Mouse (Mus musculus) c-Kit-positive CD71-positive TER-119-positive erythroid progenitor cells, embryonic 14.5 days (primary cell): ENCODE data around the gene Gdpd3.
A peak's percentile ranks its signal among the peaks of the same experiment; 100 is the strongest.

Experiments
- DNase-seq: peaks from one replicate; pipeline ENCODE4 v3.0.0-alpha.2; 2013; ENCODE audit warnings: low spot score

Gene Gdpd3

DNA sequence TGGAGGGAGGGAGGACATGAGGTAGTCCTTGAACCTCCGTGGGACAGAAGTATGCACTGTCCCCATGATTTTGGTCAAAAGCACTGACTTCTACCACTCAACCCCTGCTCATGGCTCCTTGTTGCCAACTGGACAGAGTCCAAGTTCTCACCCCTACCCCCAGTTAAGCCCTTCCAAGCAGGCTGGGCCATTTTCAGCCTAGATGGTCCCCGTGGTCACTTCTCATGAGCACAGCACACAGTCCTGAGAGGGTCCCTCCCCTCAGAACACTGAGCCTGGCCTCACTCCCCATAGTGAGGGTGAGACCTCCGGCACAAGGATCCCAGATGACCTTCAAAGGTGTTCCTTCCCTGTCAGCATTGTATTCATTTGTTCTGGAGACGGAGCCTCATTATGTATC is 23.0 kb downstream of the Gdpd3 start:
- no peak for DNase-seq

DNA sequence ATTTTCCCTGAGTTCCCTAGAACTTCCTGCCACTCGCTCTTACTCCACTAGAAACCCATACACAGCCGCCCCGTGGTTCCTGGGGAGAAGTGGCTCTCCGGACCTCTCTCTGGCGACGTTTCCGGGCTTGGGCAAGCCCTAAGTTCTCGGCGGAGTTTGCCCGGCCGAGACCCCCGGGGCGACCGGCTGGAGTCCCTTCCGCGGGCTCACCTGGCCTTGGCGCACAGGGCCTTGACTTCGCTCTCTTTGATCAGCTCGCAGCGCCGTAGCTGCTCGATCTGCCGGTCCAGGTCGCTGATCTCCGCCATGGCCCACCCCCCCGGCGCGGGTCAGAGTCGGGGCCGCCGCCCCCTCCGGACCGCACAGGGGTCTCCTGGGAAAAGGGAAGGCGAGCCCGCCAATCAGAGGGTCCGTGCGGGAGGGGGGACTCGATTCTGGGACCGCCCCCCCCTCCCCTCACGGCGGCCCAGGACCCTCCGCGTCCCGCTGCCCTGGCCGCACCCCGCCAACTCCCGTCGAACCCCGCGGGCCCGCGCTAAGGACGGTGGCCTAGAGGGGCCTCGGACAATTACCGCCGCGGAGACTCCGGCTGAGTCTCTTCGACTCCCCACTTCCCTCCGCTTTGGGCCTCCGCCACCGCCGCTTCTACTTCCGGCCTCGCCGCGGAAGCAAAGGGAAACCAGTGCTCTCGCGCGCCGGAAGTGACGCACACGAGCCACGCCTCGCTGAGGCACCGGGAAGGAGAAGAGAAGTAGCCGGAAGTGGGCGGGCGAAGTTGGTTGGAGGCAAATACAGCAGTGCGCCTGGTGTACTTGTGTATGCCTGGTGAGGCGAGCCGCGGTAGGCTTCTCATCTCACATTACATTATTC is 26.0 kb downstream of the Gdpd3 start, which contains the start of gene Ppp4c:
Gene Ppp4c, minus strand, starts transcription at position 646 of the 870 bp plus-strand sequence.
- peak; percentile 95 for DNase-seq

DNA sequence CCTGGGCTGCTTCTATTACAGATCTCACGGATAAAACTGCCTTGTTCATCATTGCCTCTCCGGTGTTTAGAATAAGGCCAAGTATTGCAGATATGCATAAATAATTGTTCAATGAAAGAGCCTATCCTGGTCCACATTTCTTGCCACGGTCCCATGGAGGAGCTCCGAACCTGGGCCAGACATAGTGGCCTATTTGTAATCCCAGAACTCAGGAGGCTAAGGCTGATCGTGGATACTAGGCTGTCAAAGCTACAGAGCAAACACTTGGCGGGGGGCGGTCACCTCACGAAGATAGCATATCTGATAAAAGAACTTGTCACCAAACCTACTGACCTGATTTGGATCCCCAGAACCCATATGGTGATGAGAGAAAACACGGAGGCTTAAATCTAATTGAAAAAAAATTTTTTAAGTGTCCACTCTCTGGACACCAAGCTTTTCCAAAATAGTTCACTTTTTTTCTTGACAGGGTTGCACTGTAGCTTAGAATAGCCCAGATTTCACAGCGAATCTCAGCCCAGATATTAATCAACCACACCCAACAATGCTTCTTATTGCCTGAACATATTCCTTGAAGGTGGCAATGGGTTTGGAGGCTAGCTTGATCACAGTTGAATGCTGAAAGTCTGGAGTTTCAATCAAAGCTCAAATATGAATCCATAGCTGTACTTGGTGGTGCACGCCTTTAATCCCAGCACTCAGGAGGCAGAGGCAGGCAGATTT is 26.7 kb downstream of the Gdpd3 start:
- DNase-seq, result no peak

DNA sequence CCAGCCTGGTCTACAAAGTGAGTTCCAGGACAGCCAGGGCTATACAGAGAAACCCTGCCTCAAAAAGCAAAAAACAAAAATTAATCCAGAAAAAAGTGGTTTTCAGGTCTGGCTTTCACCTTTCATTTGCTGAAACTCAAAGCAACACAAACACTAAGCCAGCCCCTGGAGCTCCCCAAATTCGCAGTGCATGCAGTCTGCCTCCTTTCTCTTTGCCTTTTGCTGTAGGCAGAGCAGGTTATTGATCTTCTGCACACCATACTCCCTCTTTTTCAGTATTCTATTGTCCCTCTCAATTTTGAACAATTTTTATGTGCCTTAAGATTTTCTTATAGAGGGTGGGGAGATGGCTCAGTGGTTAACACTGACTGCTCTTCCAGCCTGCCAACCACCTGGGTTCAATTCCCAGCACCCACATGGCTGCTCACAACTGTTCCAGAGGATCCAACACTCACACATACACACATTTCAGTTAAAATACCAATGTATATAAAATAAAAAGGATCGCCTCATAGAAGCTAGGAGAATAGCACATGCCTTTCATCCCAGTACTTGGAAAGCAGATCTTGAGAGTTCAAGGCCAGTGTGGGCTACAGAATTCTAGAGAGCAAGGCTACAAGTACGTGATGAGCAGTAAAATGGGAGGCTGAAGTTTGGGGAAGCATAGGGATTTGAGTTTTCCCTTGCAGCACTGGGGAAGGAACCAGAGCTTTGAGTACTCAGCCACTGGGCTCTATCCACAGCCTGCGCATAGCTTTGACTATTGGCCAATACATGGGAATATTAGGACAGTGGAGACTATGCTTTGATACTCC is 27.5 kb downstream of the Gdpd3 start:
- no peak for DNase-seq

DNA sequence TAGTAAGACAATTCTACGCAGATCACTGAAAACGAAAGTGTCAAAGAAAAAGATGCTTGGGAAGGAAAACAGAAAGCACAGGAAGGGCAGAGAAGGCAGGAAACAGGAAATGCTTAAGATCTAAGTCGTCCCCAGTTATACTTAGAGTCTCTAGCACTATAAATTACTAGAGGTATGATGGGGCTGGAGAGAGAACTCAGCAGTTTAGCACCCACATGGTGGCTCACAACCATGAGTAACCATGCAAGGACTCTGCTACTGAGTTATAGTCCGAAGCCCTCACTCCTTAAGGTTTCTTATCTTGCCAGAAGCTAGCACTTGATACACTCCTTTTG is 28.1 kb downstream of the Gdpd3 start:
- DNase-seq, result no peak

DNA sequence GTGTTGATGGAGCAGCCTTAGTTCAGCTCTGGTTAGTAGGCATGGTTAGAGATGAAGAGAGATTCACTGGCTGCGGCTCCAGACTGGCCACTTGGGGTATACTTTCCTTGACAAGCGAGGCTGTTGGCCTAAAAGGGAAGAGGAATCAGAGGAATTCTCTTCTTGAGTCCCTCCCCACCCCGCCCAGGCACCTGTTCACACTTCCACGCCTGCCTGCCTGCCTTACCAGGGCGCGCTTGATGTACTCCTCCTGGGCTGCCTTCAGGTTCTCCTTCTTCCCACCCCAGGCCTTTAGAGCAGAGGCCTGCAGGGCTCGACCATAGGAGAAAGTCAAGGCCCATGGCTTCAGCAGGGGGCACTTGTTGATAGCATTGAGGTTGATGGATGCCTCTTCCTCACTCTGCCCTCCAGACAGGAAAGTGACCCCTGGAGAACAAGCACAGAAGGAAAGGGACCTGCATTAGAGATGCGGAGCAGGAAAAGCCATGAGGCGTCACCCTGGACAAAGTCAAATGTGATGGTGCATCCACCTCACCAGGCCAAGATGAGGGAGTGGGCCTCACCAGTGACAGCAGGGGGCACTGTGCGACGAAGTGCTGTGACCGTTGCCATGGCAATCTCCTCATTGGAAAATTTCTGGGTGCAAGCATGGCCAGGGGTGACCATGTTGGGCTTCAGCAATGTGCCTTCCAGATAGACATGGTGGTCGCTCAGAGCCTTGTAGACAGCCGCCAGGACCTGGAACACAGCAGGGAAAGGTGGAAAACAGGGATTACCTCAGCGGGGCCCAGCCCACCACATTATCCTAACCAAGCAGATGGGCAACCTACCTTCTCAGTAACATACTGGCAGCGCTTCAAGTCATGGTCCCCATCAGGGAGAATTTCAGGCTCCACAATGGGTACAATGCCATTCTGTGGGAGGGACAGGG is 29.5 kb downstream of the Gdpd3 start:
- DNase-seq, result no peak

DNA sequence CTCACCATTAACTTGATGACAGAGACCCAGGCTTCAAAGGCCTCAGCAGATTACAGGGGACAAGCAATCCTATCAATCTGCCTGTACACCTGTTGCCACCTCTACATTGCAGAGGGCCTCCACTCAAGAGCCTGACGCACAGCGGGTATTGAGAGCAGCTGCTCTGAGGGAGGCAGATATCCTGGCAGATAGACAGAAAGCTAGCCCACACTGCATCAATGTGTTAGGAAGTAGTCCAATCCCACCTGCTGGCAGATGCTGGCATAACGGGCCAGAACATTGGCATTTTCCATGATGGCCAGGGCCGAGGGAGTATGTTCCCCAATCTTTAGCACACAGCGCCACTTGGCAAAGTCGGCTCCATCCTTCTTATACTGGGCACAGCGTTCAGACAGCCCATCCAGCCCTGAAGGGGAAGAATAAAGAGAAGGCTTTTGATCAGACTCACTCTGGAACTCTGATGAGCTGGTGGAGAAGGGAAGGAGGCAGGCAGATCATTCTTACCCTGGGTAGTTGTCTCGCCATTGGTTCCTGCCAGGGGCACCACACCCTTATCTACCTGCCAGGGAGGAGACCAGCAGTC is 30.3 kb downstream of the Gdpd3 start:
- DNase-seq, result no peak

DNA sequence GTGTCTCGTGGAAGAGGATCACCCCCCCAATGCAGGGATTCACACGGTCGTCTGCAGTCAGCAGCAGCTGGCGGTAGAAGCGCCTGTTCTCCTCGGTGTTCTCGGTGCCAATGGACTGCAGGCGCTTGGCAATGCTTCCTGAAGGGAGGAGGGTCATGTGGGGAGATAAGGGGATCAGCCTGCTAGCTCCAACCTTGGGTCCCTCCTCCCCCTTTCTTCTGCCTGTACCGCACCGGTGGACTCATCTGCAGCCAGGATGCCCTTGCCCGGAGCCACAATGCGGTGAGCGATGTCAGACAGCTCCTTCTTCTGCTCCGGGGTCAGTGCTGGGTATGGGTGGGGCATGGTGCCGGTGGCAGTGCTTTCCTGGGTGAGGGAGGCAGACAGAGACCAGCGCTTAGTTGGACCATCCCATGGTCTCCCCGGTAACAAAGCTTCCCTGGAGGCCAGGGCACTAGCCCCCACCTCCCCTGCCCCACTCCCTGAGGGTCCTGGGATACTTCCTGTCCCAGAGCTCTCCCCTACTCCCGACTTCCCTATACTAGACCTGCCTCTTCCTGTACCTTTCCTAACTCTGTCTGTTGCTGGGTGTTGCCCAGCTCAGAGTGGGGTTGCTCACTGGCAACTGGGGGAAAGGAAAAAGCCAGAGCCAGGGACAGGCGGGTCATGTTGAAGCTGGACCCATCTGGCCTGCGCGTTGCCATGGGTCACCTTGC is 31.4 kb downstream of the Gdpd3 start, which contains the start of gene Fam57b:
Gene Fam57b, plus strand, starts transcription at position 258 of the 716 bp plus-strand sequence.
- no peak for DNase-seq

DNA sequence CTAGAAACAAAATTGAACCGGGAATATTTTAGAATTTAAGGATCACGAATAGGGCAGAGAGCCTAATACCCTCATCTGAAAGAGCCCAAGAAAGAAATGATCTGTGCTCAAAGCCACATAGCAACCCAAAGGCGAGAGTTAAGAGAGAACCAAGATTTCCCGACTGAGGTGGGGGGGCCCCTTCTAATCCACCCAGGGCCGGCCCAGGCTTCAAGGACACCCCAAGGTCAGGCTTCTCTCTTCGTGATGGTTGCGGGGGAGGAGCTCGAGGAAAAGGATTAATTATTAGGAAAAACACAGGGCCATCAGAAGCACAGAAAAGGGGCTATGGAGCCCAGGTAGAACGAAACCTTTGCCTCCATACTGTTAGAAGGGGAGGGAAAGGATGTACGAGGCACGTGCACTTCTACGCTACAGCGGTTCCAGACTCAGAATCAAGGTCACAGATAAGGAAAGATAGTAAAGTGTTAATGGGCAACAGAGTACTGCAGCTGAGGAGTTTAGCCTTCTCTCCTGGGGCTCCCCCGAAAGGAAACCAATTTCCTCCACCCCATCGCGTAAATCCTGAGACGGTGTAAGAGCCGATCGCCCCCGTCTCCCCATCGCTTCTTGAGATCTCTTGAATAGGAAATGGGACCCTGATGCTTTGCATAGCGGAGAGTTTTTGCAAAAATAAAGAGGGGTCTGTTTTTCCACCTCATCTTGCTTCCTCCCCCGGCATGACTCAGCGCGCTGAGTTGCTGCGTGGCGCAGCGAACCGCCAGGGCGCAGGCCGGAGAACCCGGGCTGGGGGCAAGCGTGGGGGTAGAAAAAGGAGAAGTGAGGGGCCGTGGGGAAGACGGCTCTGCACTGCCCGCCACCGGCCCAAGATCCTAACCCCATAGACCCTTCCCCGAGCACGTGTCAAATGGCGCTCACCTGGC is 32.3 kb downstream of the Gdpd3 start:
- DNase-seq, result peak; percentile 47

DNA sequence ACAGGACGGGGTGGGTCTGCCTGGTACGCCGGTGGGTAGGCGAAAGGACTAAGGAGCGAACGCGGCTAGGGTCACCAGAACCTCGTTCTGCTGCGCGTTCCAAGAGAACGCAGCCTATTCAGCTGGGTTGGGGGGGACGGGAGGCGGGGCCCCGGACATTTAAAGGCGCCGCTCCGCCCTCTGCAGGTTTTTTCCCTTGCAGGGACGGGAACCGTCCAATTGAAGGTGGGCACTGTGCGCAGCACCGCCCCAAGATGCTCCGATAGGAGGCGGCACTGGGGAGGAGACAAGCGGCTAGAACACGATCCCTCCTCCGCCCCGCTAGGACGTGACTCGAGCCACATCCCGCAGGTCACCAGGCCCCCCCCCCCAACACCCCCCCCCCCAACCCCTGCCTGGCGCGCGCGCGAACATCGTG is 32.9 kb downstream of the Gdpd3 start:
- peak; percentile 91 for DNase-seq

DNA sequence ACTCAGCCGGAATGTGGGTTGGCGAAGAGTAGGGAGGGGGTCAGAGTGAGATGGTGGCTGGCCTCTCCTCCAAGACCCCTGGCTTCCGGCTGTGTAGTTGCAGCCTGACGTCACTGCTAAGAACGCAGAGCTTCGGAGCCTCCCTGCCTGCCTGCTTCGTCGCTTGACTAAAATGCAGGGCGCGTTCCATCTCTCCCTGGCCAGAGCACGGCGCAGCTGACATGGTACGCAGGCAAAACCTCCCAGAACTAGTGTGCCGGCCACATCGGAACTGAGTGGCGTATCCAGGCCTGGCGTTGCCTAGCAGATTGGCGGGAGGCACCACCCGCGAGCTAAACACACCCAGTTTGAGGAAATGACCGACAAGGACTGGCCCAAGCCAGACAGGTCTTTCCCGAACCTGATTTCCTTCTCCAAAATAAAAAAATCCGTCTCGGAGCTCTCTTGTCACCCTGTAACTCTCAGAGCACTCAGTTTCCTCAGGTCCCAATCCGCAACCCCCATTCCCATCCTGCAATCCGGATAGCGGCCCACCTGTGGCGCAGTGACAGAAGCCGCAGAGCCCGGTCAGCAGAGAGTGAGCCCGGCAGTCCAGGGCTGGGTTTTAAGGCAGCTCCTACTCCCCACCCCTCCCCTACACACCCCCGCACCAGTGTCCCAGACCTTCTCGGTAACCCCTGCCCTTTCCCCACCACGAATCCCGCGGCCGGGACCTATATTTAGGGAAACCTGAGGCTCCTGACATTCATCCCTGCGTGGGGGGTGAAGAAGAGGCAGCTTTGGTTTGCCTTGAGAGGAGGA is 33.5 kb downstream of the Gdpd3 start:
- DNase-seq, result peak; percentile 65

DNA sequence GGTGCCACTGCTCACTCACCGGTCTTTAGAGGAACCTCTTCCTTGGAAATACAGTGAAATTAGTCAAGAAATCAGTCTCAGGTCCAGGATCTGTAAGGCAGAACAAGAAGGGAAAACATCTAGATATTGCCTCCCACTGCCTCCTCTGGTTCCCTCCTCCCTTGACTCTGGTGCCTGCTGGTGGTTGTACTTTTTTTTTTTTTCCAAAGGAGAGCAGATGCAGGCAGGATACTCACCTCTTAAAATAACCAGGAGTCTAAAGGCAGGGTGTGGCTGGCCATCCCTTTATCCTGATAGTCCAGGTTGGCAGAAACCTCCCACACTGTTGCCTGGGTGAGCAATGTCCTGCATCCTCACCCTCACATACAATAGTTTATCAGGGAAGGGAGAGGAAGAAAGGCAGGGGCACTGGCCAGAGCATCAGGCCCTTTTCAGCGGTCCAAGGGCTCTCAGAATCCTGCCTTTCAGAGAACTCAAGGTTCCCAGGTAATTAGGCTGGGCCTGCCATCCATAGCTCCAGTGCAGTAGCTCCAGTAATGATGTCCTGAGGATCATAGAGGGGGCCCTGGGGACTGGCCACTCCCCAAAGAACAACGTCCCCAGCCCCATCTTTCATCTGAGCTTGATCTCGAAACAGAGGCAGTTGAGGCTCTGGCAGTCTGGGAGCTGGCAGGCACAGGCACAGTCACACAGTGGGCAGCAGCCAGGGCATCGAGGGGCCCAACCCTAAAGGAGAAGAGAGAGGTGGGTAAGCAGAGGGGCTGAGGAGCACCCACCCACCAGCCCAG is 34.3 kb downstream of the Gdpd3 start:
- DNase-seq, result no peak

DNA sequence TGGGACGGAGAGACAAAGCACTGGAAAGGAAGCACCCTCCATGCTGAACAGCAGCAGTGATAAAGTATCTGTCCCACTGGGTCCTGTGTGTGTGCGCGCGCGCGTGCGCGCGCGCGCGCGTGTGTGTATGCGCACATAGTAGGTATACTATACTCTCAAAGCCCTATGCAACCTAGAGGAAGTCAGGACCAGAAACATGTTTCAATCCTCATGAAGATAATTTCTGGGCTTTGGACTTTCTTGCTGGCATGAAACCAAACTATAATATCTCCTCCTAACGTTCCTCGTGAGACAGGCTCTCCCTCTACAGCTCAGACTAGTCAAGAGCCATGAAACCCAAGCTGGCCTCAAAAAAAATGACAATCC is 34.9 kb downstream of the Gdpd3 start:
- no peak for DNase-seq

DNA sequence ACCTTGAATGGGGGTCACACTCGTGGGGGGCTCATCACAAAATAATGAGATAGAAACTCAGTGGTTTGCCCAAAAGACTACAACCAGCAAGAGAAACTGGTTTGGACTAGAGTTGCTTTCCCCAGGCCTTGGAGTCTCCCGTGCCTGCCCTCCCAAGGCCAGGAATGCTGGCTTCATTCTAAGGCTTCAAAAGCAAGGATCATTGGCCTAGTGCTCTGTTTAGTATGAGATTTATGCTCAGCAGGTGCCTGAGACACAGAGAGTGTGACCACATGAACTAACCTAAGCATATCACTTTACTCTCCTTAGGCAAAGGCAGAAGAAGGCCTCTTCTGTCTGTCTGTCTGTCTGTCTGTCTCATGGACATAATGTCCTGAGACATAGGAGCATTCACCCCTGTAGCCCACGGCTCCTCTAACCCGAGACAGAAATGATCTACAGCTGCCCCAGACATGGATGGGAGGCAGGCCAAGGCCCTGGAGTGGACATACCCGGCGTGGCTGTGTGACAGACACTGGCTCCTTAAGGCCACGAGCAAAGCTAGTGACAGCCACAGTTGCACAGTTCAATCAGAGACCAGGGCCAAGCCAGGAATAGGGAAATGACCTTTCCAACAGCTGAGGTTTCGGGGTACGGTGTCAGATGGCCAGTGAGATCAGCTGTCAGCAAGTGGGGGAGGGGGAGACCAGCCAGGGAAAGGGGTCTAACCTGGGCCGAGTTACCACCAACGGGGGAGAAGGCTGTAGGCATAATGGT is 36.2 kb downstream of the Gdpd3 start:
- DNase-seq, result no peak

DNA sequence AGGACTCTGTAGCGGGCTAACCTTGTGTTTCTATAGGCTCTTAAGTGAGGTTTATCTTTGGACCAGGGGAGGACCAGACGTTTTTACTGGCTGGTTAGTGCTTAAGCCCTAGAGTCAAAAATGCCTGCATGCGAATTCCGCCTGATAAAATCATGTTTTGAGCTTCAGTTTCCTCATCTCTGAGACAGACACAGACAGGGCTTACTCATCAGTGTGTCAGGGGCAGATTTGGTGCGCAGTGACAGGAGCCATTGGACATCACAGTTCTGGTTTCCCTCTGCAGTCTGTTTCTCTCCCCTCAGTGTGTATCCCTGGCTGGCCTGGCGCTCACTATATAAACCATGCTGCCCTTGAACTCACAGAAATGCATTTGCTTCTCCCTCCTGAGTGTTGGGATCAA is 37.0 kb downstream of the Gdpd3 start:
- no peak for DNase-seq

DNA sequence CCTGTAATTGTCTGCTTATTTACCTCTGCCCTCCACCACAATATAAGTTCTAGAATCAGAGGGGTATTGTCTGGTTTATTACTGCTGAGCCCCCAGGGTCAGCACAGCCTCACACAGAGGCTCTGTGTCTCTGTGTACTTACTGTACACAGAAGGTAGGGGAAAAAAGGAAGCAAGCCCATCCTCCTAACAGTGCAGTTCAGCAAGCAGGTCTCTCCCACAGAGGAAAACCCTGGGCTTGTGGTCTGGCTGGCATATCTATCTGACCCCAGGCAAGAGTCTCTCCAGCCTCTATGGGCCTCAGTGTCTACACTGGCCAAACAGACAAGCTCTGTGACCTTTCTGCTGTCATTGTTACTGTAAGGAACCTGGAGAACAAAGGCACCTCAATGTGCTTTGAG is 37.6 kb downstream of the Gdpd3 start:
- DNase-seq, result no peak

DNA sequence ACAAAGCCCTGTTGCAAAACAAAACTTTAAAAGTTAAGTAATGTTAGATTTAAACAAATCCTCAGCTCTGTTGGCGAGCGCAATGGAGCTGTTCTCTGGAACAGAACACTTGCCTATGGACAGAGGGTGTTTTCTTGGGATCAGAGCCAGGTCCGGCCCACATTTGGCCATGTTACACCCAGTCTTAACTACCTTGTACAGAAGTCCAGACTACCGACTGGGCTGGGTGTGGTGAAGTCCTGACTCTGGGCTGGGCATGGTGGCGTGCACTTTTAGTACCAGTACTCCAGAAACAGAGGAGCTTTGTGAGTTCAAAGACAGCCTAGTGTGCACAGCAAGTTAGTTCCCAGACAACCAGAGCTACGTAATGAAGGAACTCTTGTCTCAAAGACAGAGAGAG is 40.8 kb downstream of the Gdpd3 start:
- DNase-seq, result no peak
